Mouse (Mus musculus) fibroblast of lung, adult 2 months (primary cell): ENCODE results near the gene Palm2.

Source experiments
- DNase-seq: peaks from one replicate; pipeline ENCODE4 v3.0.0-alpha.2; 2011; ENCODE audit warnings: low read depth

Palm2 gene

GRCm38 (mm10) chr4:57569069-57569355 lies 135.0 kb downstream of the Palm2 start:
- DNase-seq, result no peak

GRCm38 (mm10) chr4:57569711-57570110 lies 135.7 kb downstream of the Palm2 start:
- no peak for DNase-seq

GRCm38 (mm10) chr4:57570229-57570628 lies 136.2 kb downstream of the Palm2 start:
- no peak for DNase-seq

- DNase-seq, result no peak
Observed at GRCm38 (mm10) chr4:57574181-57574580, 140.1 kb downstream of the Palm2 start.

GRCm38 (mm10) chr4:57574646-57575045 lies 140.6 kb downstream of the Palm2 start:
- no peak for DNase-seq

- DNase-seq, result no peak
Observed at GRCm38 (mm10) chr4:57575686-57576085, 141.6 kb downstream of the Palm2 start.

GRCm38 (mm10) chr4:57576095-57576494 lies 142.0 kb downstream of the Palm2 start:
- no peak for DNase-seq

GRCm38 (mm10) chr4:57579683-57580082 lies 145.6 kb downstream of the Palm2 start:
- DNase-seq, result no peak

- DNase-seq, result no peak
Observed at GRCm38 (mm10) chr4:57585281-57585800, 151.3 kb downstream of the Palm2 start.

GRCm38 (mm10) chr4:57586933-57587658 lies 153.0 kb downstream of the Palm2 start:
- no peak for DNase-seq

- no peak for DNase-seq
Observed at GRCm38 (mm10) chr4:57588356-57588755, 154.3 kb downstream of the Palm2 start.

GRCm38 (mm10) chr4:57592751-57593150 lies 158.7 kb downstream of the Palm2 start:
- no peak for DNase-seq

- no peak for DNase-seq
Observed at GRCm38 (mm10) chr4:57599946-57600345, 165.9 kb downstream of the Palm2 start.

- no peak for DNase-seq
Observed at GRCm38 (mm10) chr4:57600685-57601457, 166.8 kb downstream of the Palm2 start.

- no peak for DNase-seq
Observed at GRCm38 (mm10) chr4:57601458-57601835, 167.4 kb downstream of the Palm2 start.

GRCm38 (mm10) chr4:57601903-57602617 lies 168.0 kb downstream of the Palm2 start:
- DNase-seq, result peak; percentile 59

- DNase-seq, result no peak
Observed at GRCm38 (mm10) chr4:57606258-57606657, 172.2 kb downstream of the Palm2 start.

GRCm38 (mm10) chr4:57607247-57607942 lies 173.3 kb downstream of the Palm2 start:
- peak; percentile 84 for DNase-seq

- peak; percentile 91 for DNase-seq
Observed at GRCm38 (mm10) chr4:57611303-57612077, 177.4 kb downstream of the Palm2 start.

- DNase-seq, result no peak
Observed at GRCm38 (mm10) chr4:57612716-57613115, 178.7 kb downstream of the Palm2 start.

GRCm38 (mm10) chr4:57614686-57615085 lies 180.6 kb downstream of the Palm2 start:
- no peak for DNase-seq
